Comparison of ENCODE assay signal across 7 mouse cellular contexts in the genomic region with DNA sequence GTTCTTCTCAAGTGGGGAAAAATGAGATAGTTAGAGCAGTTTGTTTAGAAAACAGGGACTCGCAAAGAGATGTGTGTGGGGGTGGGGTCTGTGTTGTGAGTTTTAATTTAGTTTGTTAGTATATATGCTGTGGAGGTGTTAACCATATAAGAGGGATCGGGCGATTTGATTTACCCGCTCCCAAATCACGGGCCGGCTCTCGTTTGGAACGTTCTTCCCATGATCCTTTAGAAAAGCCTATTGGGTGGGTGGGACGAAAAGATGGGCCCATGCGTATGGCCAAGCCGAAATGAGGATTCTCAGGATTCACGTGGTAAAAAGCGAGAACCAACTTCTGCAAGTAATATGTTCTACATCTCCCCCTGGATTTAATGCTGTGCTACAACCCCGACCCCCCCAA. TPM values are rescaled to one million over a fixed set of nuclear protein-coding genes. Genes with fewer than 3 reads are reported as not detected.
DNase-seq lines count a peak whose midpoint lies in the region; ATAC-seq and TF ChIP-seq lines count a peak whose summit lies in the region.

No protein-coding gene starts in this region.

- CTCF ChIA-PET in Patski (lab: Charles Lee): interaction anchor here (1.1 to 1.4 kb wide), 3 partner anchors 365 to 441 kb away, joined by 4 to 8 read pairs (median 4); no protein-coding TSS in a partner anchor

- POLR2A ChIA-PET in Patski (lab: Charles Lee): interaction anchor here (0.9 to 1.7 kb wide), 3 partner anchors 18 to 425 kb away, joined by 3 to 4 read pairs (median 3); no protein-coding TSS in a partner anchor

- H3K9ac ChIP-seq in embryonic facial prominence, embryonic 13.5 days: peak overlapping the region; percentile 87
- peak overlapping the region; percentile 93 for H3K9ac ChIP-seq in intestine, embryonic 15.5 days

- H3K36me3 ChIP-seq in embryonic facial prominence, embryonic 13.5 days: peaks cover 27% of the 10 kb centered on the region
- peaks cover 2% of the 10 kb centered on the region; the same call in 1 of the 2 replicates for H3K36me3 ChIP-seq in intestine, embryonic 15.5 days

- in situ Hi-C loops in Patski (cut with MboI; ENCODE audit: low pct_unique_long_range_greater_than_20kb): loop anchor here (10.0 kb wide), 1 partner anchor 240 kb away; no protein-coding TSS in a partner anchor

- peak; percentile 31 to 45 for DNase-seq in layer of hippocampus, adult 2 months (ENCODE audit: low spot score in 2 of 2)
- no peak for DNase-seq in layer of hippocampus, postnatal 25 days (ENCODE audit: extremely low spot score in 1 of 2, low spot score in 1 of 2)
- DNase-seq in Patski (ENCODE audit: low read depth, low spot score): no peak
- DNase-seq in lung, postnatal 36 days: peak; percentile 25
- peak; percentile 62 for DNase-seq in telencephalon, adult 2 months (ENCODE audit: low read depth, low spot score)

- ATAC-seq in Patski: peak; percentile 78
- no peak; the same call in 1 of the 2 replicates for ATAC-seq in embryonic facial prominence, embryonic 13.5 days (ENCODE audit: insufficient number of reproducible peaks, insufficient read depth, low FRiP score, low TSS enrichment, low read depth)
- peak; percentile 36 for ATAC-seq in intestine, embryonic 15.5 days

- peak overlapping the region; percentile 94 for H3K27ac ChIP-seq in layer of hippocampus, adult 2 months
- H3K27ac ChIP-seq in embryonic facial prominence, embryonic 13.5 days: peak overlapping the region; percentile 92
- peak overlapping the region; percentile 95 for H3K27ac ChIP-seq in intestine, embryonic 15.5 days

- H3K4me3 ChIP-seq in layer of hippocampus, adult 2 months: peak overlapping the region; percentile 77
- peak overlapping the region; percentile 80 for H3K4me3 ChIP-seq in embryonic facial prominence, embryonic 13.5 days
- H3K4me3 ChIP-seq in intestine, embryonic 15.5 days (replicated peaks): peak overlapping the region; percentile 92

- H3K4me1 ChIP-seq in embryonic facial prominence, embryonic 13.5 days: peaks cover 22% of the 10 kb centered on the region
- H3K4me1 ChIP-seq in intestine, embryonic 15.5 days (replicated peaks): peaks cover 9% of the 10 kb centered on the region

- H3K4me2 ChIP-seq in embryonic facial prominence, embryonic 13.5 days: peak overlapping the region; percentile 71
- H3K4me2 ChIP-seq in intestine, embryonic 15.5 days (replicated peaks): peak overlapping the region; percentile 62

- under 1% methylated on average over 14 of the region's 14 CpGs for WGBS in embryonic facial prominence, embryonic 13.5 days
- WGBS in intestine, embryonic 15.5 days: under 1% methylated on average over 14 of the region's 14 CpGs

- no peak for TF ChIP-seq CTCF in layer of hippocampus, adult 2 months (conservative IDR thresholded peaks at IDR 0.05)
- TF ChIP-seq CTCF in Patski (IDR thresholded peaks at IDR 0.05): no peak

- H3K9me3 ChIP-seq in embryonic facial prominence, embryonic 13.5 days: no peaks in the 10 kb centered on the region
- no peaks in the 10 kb centered on the region for H3K9me3 ChIP-seq in intestine, embryonic 15.5 days

- H3K27me3 ChIP-seq in Patski: no peaks in the 10 kb centered on the region
- no peaks in the 10 kb centered on the region for H3K27me3 ChIP-seq in embryonic facial prominence, embryonic 13.5 days
- no peaks in the 10 kb centered on the region for H3K27me3 ChIP-seq in intestine, embryonic 15.5 days (replicated peaks)

RNA-seq across cellular contexts. Expression of a gene that starts 0.7 kb away (rescaled TPM):
- total RNA-seq in layer of hippocampus, adult 2 months (2021): 1 to 10 TPM; 5.7 to 6.5 TPM
- total RNA-seq in layer of hippocampus, postnatal 25 days (2021): 1 to 10 TPM; 4.1 to 4.9 TPM
- 12.2 TPM for polyA plus RNA-seq in Patski (2021)
- 9.9 and 10.0 TPM in 2 replicates for polyA plus RNA-seq in embryonic facial prominence, embryonic 13.5 days (2015; fragmentation: Nextera tagmentation; extraction: Ambion mirVana)
- polyA plus RNA-seq in intestine, embryonic 15.5 days (2015; fragmentation: Nextera tagmentation; extraction: Ambion mirVana): 7.6 and 8.2 TPM in 2 replicates

RNA-seq across cellular contexts. Expression of a gene that starts 21.3 kb away (rescaled TPM):
- 10 to 100 TPM; 29.6 to 31.9 TPM for total RNA-seq in layer of hippocampus, adult 2 months (2021)
- 10 to 100 TPM; 23.8 to 29.9 TPM for total RNA-seq in layer of hippocampus, postnatal 25 days (2021)
- 18.2 TPM for polyA plus RNA-seq in Patski (2021)
- 29.7 and 32.7 TPM in 2 replicates for polyA plus RNA-seq in embryonic facial prominence, embryonic 13.5 days (2015; fragmentation: Nextera tagmentation; extraction: Ambion mirVana)
- 30.0 and 35.0 TPM in 2 replicates for polyA plus RNA-seq in intestine, embryonic 15.5 days (2015; fragmentation: Nextera tagmentation; extraction: Ambion mirVana)

RNA-seq across cellular contexts. Expression of a gene that starts 40.7 kb away (rescaled TPM):
- total RNA-seq in layer of hippocampus, adult 2 months (2021): under 1 TPM in 1 of 2 experiments, not detected in 1; 0.26 TPM
- total RNA-seq in layer of hippocampus, postnatal 25 days (2021): under 1 TPM in 1 of 2 experiments, not detected in 1; 0.40 TPM
- polyA plus RNA-seq in Patski (2021): 0.06 TPM
- 0.63 and 0.81 TPM in 2 replicates for polyA plus RNA-seq in embryonic facial prominence, embryonic 13.5 days (2015; fragmentation: Nextera tagmentation; extraction: Ambion mirVana)
- polyA plus RNA-seq in intestine, embryonic 15.5 days (2015; fragmentation: Nextera tagmentation; extraction: Ambion mirVana): 0.98 and 1.1 TPM in 2 replicates

Comparison
In these comparisons a context has a peak if more than half of its experiments do, and no peak if none do; other contexts are left out.
1. DNase-seq: peak in layer of hippocampus, adult 2 months (2 of 2), lung, postnatal 36 days (single experiment) and telencephalon, adult 2 months (single experiment); none in layer of hippocampus, postnatal 25 days (0 of 2) and Patski (single experiment).
2. Peak in every context shown above with its lines, with median percentiles within 50 percentile points of each other: H3K27ac ChIP-seq and H3K4me3 ChIP-seq.